Mouse (Mus musculus) embryo, embryonic 11 days (tissue): ENCODE results near the gene 4932438H23Rik.

Experiments
- DNase-seq: peaks from one replicate; pipeline ENCODE4 v3.0.0-alpha.2; 2015

Gene 4932438H23Rik

DNA sequence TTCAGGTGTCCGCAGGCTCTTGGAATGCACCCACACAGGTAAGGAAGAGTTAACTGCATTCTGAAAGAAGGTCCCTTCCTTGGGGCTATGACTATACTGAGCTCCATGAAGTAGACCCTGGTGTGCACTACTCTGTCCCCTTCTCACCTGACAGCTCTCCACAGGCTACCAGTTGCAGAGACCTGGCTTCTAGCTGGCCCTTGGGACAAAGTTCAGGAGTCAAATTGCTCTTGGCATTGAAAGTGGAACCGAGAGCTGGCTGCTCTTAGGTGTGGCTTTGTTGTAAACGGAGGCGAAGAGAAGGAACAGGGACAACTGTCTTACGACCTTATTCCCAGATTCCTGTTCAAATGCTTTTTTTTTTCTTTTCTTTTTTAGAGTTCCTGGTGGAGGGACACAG, 39.8 kb downstream of the 4932438H23Rik start:
- DNase-seq, result no peak

DNA sequence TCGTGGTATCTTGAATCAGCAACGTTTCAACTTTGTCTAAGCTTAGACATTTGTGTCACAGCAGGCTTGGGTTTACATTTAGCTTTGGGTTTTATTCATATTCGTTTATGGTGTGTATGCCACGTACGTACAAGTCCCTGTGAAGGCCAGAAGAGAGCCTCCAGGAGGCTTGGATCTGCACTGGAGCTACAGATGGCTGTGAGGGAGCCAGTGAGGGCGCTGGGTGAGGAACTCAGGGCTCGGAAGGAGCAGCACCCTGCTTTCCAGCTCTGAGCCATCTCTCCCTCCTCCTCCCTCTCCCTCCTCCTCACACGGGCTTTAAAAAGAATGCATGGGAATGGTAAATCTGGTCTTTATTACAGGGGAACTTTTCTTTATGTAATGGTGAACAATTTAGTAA, 41.3 kb downstream of the 4932438H23Rik start:
- DNase-seq, result no peak

- peak; percentile 62 for DNase-seq
Observed at GRCm38 (mm10) chr16:91045511-91045910, 49.4 kb downstream of the 4932438H23Rik start.

DNA sequence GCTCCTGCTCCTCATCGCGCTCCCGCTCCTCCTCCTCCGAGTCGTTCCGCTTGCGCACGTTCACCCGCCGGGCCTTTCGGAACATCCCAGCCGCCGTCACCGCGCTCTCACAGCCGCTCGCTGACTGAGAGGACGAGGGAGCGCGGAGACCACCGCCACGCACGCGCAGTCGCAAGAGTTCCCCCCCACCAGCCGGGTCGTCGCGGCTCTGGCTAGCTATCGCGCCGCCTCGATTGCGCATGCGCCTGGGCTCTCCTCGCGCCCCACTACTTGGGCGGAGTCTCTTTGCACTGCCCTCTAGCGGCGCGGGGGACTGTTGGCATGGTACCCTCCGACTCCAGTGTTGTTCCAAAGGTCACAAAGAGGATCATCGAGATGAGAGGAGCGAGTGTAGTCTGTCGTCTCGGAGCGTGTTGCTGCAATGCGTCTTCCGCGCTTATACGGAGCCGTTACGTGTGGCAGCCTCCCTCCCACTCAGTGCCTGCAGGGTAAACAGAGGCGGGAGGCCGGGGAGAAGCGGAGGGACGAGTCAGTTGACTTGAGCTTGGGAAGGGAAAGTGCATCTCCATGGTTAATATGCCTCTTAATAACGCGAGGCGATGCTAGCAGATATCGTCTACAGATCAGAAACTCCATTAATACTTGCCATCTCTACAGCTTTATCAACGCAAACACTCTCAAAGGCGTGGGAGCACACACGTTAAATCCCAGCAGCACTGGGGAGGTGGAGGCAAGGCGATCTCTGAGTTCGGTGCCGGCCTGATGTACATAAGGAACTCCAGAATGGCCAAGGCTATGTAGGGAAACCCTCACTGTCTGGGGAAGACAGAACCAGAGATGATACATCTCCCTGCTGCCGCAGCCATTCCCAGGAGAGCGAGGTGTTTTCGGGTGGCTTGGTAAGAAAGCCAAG, 50.4 kb downstream of the 4932438H23Rik start, which contains the start of gene Paxbp1:
Gene Paxbp1, minus strand, starts transcription at position 274 of the 913 bp plus-strand sequence.
- DNase-seq, result peak; percentile 99

GRCm38 (mm10) chr16:91043461-91044248, 51.3 kb downstream of the 4932438H23Rik start:
- DNase-seq, result peak; percentile 70

- DNase-seq, result no peak
Observed at GRCm38 (mm10) chr16:91042640-91043039, 52.3 kb downstream of the 4932438H23Rik start.

GRCm38 (mm10) chr16:91035866-91036265, 59.1 kb downstream of the 4932438H23Rik start:
- DNase-seq, result no peak

DNA sequence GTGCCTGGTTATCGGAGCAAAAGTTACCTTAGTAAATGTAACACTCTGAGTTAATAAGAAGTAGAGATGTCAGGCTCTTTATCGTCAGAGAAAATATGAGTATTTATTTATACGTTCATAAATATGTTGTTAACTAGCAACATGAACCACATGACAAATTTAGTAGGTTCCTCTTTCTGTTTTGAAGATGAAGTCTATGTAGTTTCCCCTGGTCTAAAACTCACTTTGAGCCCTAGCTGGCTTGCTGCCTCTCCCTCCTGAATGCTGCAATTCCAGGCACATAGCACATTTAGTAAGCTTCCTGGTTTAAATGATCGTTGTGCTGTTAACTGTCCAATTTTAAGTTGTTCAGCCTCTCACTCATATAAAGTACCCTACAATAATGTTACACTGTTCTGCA, 64.2 kb downstream of the 4932438H23Rik start:
- DNase-seq, result no peak

- DNase-seq, result no peak
Observed at GRCm38 (mm10) chr16:91029901-91030300, 65.0 kb downstream of the 4932438H23Rik start.

GRCm38 (mm10) chr16:91029161-91029743, 65.7 kb downstream of the 4932438H23Rik start:
- DNase-seq, result no peak

GRCm38 (mm10) chr16:91026290-91026689, 68.6 kb downstream of the 4932438H23Rik start:
- DNase-seq, result no peak

- peak; percentile 7 for DNase-seq
Observed at GRCm38 (mm10) chr16:91023384-91023783, 71.5 kb downstream of the 4932438H23Rik start.

DNA sequence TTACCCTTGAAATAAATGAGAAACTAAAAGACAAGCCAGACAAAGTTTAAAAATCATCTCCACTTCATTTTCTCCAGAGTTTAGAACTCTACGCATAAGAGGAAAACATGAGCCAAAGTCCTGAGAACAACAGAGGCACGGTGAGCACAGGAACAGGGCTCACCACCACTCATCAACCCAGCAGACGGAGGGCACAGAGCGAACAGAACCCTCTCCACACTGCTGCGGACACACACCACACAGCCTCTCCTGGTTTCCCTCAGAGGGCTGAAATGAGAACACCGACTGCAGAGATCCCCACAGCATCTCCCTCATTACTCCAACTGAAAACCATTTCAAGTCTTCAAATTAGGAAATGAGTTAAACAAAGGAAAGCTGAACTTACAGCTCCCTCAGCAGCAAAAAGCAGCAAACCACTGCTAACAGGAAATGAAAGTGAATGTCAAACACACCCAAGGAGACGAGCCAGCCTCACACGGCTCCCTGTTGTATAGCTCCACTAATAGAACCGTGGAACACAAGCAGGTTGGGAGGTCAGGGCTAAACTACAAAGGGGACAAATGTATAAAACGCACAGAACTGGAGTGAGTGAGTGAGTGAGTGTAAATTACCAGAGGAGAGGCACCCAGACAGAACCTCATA, 74.0 kb downstream of the 4932438H23Rik start:
- DNase-seq, result no peak

- DNase-seq, result no peak
Observed at GRCm38 (mm10) chr16:91019476-91019875, 75.4 kb downstream of the 4932438H23Rik start.

DNA sequence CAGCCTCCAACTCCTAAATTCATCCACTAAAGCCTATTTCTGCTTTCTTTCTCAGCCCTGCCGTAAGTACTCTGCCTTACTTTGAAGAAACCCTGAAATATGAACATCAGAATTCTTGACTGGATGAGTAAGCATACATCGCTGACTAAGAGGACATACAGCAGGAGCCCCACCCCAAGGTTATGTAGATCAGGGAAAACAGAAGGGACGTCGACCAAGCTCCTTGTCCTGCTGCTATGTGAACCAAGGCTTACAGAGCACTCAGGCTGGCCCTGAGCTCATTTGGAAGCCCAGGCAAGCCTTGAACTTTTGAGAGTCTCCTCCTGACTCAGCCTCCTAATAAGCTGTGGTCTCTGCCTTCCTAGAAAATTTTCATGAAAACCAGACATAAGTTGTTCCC, 79.2 kb downstream of the 4932438H23Rik start:
- DNase-seq, result no peak

- DNase-seq, result no peak
Observed at GRCm38 (mm10) chr16:91011847-91012246, 83.1 kb downstream of the 4932438H23Rik start.

- DNase-seq, result peak; percentile 96
Observed at GRCm38 (mm10) chr16:91011021-91011683, 83.8 kb downstream of the 4932438H23Rik start, which contains the start of gene Synj1. TSS of gene Synj1 (minus strand) at chr16:91011308.

- DNase-seq, result no peak
Observed at GRCm38 (mm10) chr16:91010581-91011020, 84.3 kb downstream of the 4932438H23Rik start.

DNA sequence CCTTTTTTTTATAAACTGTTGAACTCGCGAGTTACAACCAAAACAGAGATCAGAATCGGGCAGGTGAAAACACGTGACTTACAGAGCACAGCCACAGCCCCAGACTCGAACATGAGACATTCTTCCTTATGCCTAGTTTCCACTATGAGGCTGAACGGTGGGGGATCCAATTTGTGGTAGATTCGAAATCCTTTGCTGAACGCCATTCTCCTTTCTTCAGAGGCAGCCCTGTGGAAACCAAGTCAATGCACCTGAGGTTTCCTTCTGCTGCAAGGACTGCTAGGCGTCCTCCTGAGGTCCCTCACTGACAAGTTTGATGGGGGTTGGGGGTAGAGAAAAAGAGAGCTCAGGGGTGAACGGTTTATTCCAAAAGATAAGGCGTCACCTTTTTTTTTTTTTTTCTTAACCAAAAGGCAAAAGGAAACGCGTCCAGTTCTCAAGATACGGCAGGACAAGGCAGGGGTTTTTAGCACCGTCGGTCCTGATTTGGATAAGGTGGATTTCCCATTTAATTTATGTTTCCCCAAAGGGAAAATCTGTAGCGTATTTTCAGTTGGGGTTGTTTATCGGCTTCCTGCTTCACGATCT, 84.9 kb downstream of the 4932438H23Rik start:
- DNase-seq, result peak; percentile 31

DNA sequence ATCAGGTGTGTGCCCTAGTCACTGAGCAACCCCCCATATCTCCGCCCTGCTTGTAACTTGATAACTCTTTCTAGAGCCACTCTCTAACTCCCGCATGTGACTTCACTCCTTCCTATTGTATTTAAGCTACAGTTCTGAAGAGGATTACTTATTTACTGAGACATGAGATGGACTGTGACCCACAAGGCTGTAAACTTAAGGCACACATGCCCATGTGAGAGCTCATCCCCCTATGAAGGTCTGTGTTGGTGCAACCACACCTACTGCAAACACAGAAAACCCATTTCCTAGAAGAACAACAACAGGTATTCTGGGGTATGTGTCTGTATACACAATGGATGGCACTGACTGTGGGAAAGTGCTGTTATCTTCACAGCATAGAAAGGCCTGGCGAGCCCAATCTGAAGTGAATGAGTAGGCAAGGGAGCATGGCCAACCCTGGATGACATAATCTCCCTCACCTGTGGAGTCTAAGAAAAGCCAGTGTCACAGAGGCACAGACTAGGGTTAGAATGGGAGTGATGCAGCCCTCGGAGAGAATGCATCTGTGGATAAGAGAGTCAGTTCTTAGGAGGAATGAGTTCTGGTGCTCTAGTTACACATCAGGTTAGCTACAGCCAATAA, 89.9 kb downstream of the 4932438H23Rik start:
- DNase-seq, result no peak
